Mouse (Mus musculus) forebrain, embryonic 14.5 days (tissue): ENCODE results near the gene Olfr452. TPM values are rescaled to one million over a fixed set of nuclear protein-coding genes. Genes with fewer than 3 reads are reported as not detected.

ENCODE experiments used
- ATAC-seq: fragments of 200-750 bp; cut with Nextera tagmentation; 2 replicates; pipeline ENCODE4 v1.8.0; 2017; ENCODE audit warnings: mild to moderate bottlenecking, moderate library complexity
- DNase-seq: peaks from one replicate; pipeline ENCODE4 v3.0.0-alpha.2; 2015; ENCODE audit warnings: low spot score
- H3K27ac ChIP-seq: fragments of 300-500 bp; sonication (generic); 2 replicates; pipeline ENCODE4 v1.5.1; 2014; ENCODE audit warnings: low read depth, mild to moderate bottlenecking, control low read depth, low read length, moderate library complexity
- H3K27me3 ChIP-seq: fragments of 300-500 bp; sonication (generic); replicated peaks from 2 replicates; pipeline ENCODE4 v1.6.1; 2014; ENCODE audit warnings: low read length, control low read depth, mixed read lengths; ENCODE audit not compliant: control insufficient read depth, insufficient read depth
- H3K36me3 ChIP-seq: fragments of 300-500 bp; sonication (generic); 2 replicates; pipeline ENCODE4 v1.6.1; 2014; ENCODE audit warnings: low read length, control low read depth; ENCODE audit not compliant: control insufficient read depth, insufficient read depth
- H3K4me1 ChIP-seq: fragments of 300-500 bp; sonication (generic); 2 replicates; pipeline ENCODE4 v1.6.1; 2014; ENCODE audit warnings: antibody characterized with exemption, low read length, control low read depth; ENCODE audit not compliant: control insufficient read depth, insufficient read depth
- H3K4me2 ChIP-seq: fragments of 300-500 bp; sonication (generic); 2 replicates; pipeline ENCODE4 v1.6.1; 2014; ENCODE audit warnings: mild to moderate bottlenecking, control low read depth, low read length
- H3K4me3 ChIP-seq: fragments of 300-500 bp; sonication (generic); 2 replicates; pipeline ENCODE4 v1.5.1; 2014; ENCODE audit warnings: low read depth, low read length, control low read depth
- H3K9ac ChIP-seq: fragments of 300-500 bp; sonication (generic); 2 replicates; pipeline ENCODE4 v1.6.1; 2014; ENCODE audit warnings: mild to moderate bottlenecking, low read length, control low read depth, moderate library complexity
- H3K9me3 ChIP-seq: fragments of 300-500 bp; sonication (generic); replicated peaks from 2 replicates; pipeline ENCODE4 v1.6.1; 2016; ENCODE audit warnings: low read length, control low read depth, mixed read lengths; ENCODE audit not compliant: control insufficient read depth
- WGBS: fragments of 180-500 bp; shearing (Covaris S2); extraction: QIAGEN DNeasy Blood & Tissue Kit; methylation state at CpG from one replicate; pipeline ENCODE4 v1.1.7; 2014; 5-methylcytosine and 5-hydroxymethylcytosine counted together
- polyA plus RNA-seq: library from polyadenylated mRNA; unstranded; fragments of >200 nt; fragmentation: Nextera tagmentation; extraction: Ambion mirVana; gene quantifications from 2 replicates; pipeline ENCODE4 v1.2.1, GENCODE M21; 2014

The Olfr452 gene
- polyA plus RNA-seq, 1 experiment from 2014 or later: not detected

DNA sequence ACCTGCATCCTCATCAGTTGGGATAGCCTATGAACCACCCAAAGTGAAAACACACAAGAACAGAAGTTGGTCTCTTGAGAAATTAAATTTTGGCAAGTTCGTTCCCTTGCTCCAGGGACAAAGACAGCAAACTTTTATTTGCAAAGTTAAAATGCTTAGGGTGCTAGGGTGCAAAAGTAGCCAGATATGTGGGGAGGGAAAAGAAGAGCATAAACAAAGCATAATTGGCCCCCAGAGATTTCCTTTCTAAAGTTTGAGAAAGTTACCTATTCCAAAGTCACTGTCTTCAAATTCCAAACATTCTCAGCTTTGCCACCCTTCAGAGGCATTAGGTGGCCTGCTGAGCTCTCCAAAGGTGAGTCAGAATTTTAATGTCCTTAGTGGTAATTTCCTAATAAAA lies 26.7 kb downstream of the Olfr452 start, which contains the start of gene Olfr450:
TSS of gene Olfr450 (plus strand) at position 301 of the 400 bp plus-strand sequence.
- H3K4me2 ChIP-seq: no peak within 1 kb of the TSS
- H3K36me3 ChIP-seq: no peaks in the 10 kb centered on the region
- H3K4me1 ChIP-seq: no peaks in the 10 kb centered on the region
- H3K27ac ChIP-seq: no peak within 1 kb of the TSS
- ATAC-seq: no peak
- DNase-seq: no peak
- WGBS: 87% methylated on average over 1 of the region's 1 CpGs
- no peaks in the 10 kb centered on the region for H3K27me3 ChIP-seq
- no peaks in the 10 kb centered on the region for H3K9me3 ChIP-seq
- H3K9ac ChIP-seq: no peak within 1 kb of the TSS
- no peak within 1 kb of the TSS for H3K4me3 ChIP-seq

DNA sequence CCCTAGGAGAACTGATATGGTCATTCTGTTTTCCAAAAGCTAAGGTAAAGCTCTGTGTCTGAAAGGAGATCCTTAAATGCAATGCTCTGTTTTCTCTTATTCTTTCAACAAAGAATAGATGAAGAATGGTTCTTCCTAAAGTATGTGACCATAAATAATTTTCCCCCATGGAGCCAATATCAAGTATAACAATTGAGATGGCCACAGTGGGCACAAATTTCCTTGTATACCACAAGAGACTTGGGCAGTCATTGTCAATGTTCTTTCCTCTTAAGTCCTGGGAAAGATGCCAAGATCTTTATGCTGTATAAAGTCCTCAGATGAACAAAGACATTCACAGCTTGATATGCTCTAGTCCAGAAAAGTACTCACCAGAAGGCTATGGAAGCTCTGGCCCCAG lies 49.2 kb downstream of the Olfr452 start, which contains the start of gene Olfr449:
TSS of gene Olfr449 (plus strand) at position 301 of the 400 bp plus-strand sequence.
- DNase-seq (no peak), ATAC-seq (no peak)
- Histone ChIP-seq H3K27ac (no peak within 1 kb of the TSS), H3K27me3 (no peaks in the 10 kb centered on the region), H3K4me2 (no peak within 1 kb of the TSS), H3K9me3 (no peaks in the 10 kb centered on the region), H3K36me3 (no peaks in the 10 kb centered on the region), H3K9ac (no peak within 1 kb of the TSS), H3K4me1 (no peaks in the 10 kb centered on the region), H3K4me3 (no peak within 1 kb of the TSS)

Other genes with a start within 250 kb of the Olfr452 start
- not detected in 2 replicates for gene Olfr455, start 237.5 kb upstream of the Olfr452 start, polyA plus RNA-seq
- gene Tcaf3, start 187.4 kb upstream of the Olfr452 start, polyA plus RNA-seq: not detected in 2 replicates
- gene Tcaf2, start 139.8 kb upstream of the Olfr452 start, polyA plus RNA-seq: 0.55 and 0.63 TPM in 2 replicates
- gene Tcaf1, start 75.0 kb upstream of the Olfr452 start, polyA plus RNA-seq: 176 and 209 TPM in 2 replicates
- not detected in 2 replicates for gene Olfr453, start 45.7 kb upstream of the Olfr452 start, polyA plus RNA-seq
- gene Olfr38, start 28.7 kb upstream of the Olfr452 start, polyA plus RNA-seq: not detected in 2 replicates
- gene Olfr450, start 26.8 kb downstream of the Olfr452 start, polyA plus RNA-seq: not detected in 2 replicates
- gene Olfr449, start 49.3 kb downstream of the Olfr452 start, polyA plus RNA-seq: not detected in 2 replicates
- not detected in 2 replicates for gene Olfr448, start 105.3 kb downstream of the Olfr452 start, polyA plus RNA-seq
- not detected in 2 replicates for gene Olfr447, start 123.8 kb downstream of the Olfr452 start, polyA plus RNA-seq
- not detected in 2 replicates for gene Olfr446, start 136.3 kb downstream of the Olfr452 start, polyA plus RNA-seq
- gene Olfr444, start 164.0 kb downstream of the Olfr452 start, polyA plus RNA-seq: not detected in 2 replicates